Mouse (Mus musculus): ENCODE data around the gene Ascc1.

- TF ChIP-seq CTCF (IDR thresholded peaks at IDR 0.05; ENCODE audit: extremely low read depth, insufficient read length, insufficient replicate concordance, low read depth, low read length) (no peak), POLR2A (IDR thresholded peaks at IDR 0.05; ENCODE audit: low read depth, low read length) (no peak)
Observed at GRCm38 (mm10) chr10:60028181-60028580, 25.6 kb downstream of the Ascc1 start.
